Mouse (Mus musculus) neural tube, embryonic 15.5 days (tissue): ENCODE data around the gene Igsf11. TPM values are rescaled to one million over a fixed set of nuclear protein-coding genes. Genes with fewer than 3 reads are reported as not detected.
"Not testable (repeated sequence)": the region's sequence is repeated elsewhere in the genome, so short reads cannot be mapped to it uniquely, and the experiment has no call there.

Source experiments
- ATAC-seq: fragments of 200-750 bp; cut with Nextera tagmentation; 2 replicates; pipeline ENCODE4 v1.8.0; 2017; ENCODE audit warnings: mild to moderate bottlenecking, moderate TSS enrichment, moderate library complexity; ENCODE audit not compliant: low FRiP score
- H3K27ac ChIP-seq: fragments of 300-500 bp; sonication (generic); replicated peaks from 2 replicates; pipeline ENCODE4 v1.5.1; 2015; ENCODE audit warnings: mild to moderate bottlenecking, inconsistent platforms
- H3K27me3 ChIP-seq: fragments of 300-500 bp; sonication (generic); replicated peaks from 2 replicates; pipeline ENCODE4 v1.6.1; 2015; ENCODE audit warnings: inconsistent platforms
- H3K36me3 ChIP-seq: fragments of 300-500 bp; sonication (generic); 2 replicates; pipeline ENCODE4 v1.6.1; 2015; ENCODE audit warnings: inconsistent platforms
- H3K4me1 ChIP-seq: fragments of 300-500 bp; sonication (generic); 2 replicates; pipeline ENCODE4 v1.6.1; 2015; ENCODE audit warnings: inconsistent platforms
- H3K4me2 ChIP-seq: fragments of 300-500 bp; sonication (generic); 2 replicates; pipeline ENCODE4 v1.6.1; 2015; ENCODE audit warnings: inconsistent platforms, mild to moderate bottlenecking, moderate library complexity
- H3K4me3 ChIP-seq: fragments of 300-500 bp; sonication (generic); replicated peaks from 2 replicates; pipeline ENCODE4 v1.5.1; 2015; ENCODE audit warnings: mild to moderate bottlenecking, inconsistent platforms
- H3K9ac ChIP-seq: fragments of 300-500 bp; sonication (generic); replicated peaks from 2 replicates; pipeline ENCODE4 v1.6.1; 2015; ENCODE audit warnings: mild to moderate bottlenecking, inconsistent platforms
- H3K9me3 ChIP-seq: fragments of 300-500 bp; sonication (generic); replicated peaks from 2 replicates; pipeline ENCODE4 v1.6.1; 2016; ENCODE audit warnings: inconsistent platforms
- WGBS: fragments of 180-500 bp; shearing (Covaris S2); methylation state at CpG from one replicate; pipeline ENCODE4 v1.1.7; 2015; ENCODE audit warnings: mixed read lengths; 5-methylcytosine and 5-hydroxymethylcytosine counted together
- polyA plus RNA-seq: library from polyadenylated mRNA; unstranded; fragments of >200 nt; fragmentation: Nextera tagmentation; extraction: Ambion mirVana; gene quantifications from 2 replicates; pipeline ENCODE4 v1.2.1, GENCODE M21; 2015

Gene Igsf11
- polyA plus RNA-seq, 1 experiment from 2014 or later = 3.1 TPM

GRCm38 (mm10) chr16:38955296-38955695, 62.8 kb downstream of the Igsf11 start:
- Histone ChIP-seq H3K4me2 (no peak overlapping the region), H3K9ac (no peak overlapping the region), H3K9me3 (no peaks in the 10 kb centered on the region), H3K27ac (peak overlapping the region; percentile 2; the same call in 1 of the 2 replicates), H3K27me3 (no peaks in the 10 kb centered on the region), H3K4me3 (no peak overlapping the region), H3K4me1 (peaks cover 20% of the 10 kb centered on the region), H3K36me3 (no peaks in the 10 kb centered on the region)
- ATAC-seq = peak; percentile 81
- 56% methylated on average over 5 of the region's 5 CpGs for WGBS

DNA sequence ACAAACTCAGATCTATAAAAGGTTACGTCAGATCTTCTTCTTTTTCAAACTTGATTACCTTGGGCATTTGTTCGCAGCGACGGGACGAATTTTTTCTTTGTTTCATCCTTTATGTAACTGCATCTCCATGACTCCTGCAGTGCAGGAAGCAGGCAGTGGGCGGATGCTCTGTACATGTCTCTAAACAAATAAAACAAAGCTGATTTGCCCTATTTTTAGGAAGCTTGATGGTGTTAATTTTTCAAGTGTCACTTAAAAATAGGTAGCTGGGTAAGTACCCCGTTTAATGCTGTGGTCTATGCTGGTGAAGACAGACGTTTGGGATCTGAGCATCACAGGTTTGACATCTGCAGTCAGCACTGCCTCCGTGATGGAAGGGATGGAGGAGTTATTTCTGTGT, 66.3 kb downstream of the Igsf11 start:
- no peak overlapping the region for H3K4me3 ChIP-seq
- H3K27me3 ChIP-seq = no peaks in the 10 kb centered on the region
- 70% methylated on average over 9 of the region's 9 CpGs for WGBS
- no peak overlapping the region for H3K9ac ChIP-seq
- no peak overlapping the region for H3K4me2 ChIP-seq
- no peaks in the 10 kb centered on the region for H3K9me3 ChIP-seq
- H3K36me3 ChIP-seq = no peaks in the 10 kb centered on the region
- H3K4me1 ChIP-seq = peaks cover 18% of the 10 kb centered on the region
- H3K27ac ChIP-seq = no peak overlapping the region
- ATAC-seq = no peak

DNA sequence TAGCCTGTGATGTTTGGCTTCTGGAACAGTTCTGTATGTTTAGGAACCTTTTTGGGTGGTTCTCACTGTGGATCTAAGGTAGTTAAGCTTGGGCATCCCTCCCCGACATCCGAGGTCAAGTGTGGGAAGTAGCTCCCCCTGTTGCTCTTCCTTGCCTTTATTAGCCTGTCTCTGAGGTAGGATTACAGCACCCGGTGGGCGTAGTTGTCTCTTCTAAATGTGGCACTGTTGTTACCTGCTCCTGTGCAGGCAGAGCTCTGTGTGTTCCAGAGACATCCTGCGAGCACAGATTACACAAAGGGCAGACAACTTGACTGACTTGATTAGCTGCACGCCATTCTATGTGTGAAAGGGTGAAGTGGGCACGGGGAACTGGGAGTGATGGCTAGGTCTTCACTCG, 68.1 kb downstream of the Igsf11 start:
- Histone ChIP-seq H3K36me3 (no peaks in the 10 kb centered on the region), H3K27me3 (no peaks in the 10 kb centered on the region), H3K27ac (no peak overlapping the region), H3K9ac (no peak overlapping the region), H3K4me3 (no peak overlapping the region), H3K4me1 (peaks cover 11% of the 10 kb centered on the region; the same call in 1 of the 2 replicates), H3K4me2 (no peak overlapping the region), H3K9me3 (no peaks in the 10 kb centered on the region)
- ATAC-seq = no peak
- WGBS = 70% methylated on average over 8 of the region's 8 CpGs

DNA sequence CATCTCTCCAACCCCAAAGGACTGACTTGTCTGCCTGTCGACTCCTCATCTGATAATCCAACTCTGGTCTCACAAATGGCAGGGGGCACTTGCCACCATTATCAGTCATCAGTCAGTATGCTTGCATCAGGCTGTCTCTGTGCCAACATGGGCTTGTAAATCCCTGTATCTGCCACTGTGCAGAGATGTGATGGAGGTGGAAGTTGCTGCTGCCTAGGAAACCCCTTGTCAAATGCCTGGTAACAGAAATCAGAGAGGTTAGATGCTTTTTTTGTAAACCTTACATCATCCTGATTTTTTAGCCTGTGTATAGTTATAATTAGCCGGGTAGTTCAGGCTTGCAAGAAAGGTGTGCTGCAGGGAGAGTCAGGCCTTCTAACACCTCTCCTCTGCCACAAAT, 69.4 kb downstream of the Igsf11 start:
- Histone ChIP-seq H3K27ac (no peak overlapping the region), H3K4me3 (no peak overlapping the region), H3K4me1 (peaks cover 14% of the 10 kb centered on the region; the same call in 1 of the 2 replicates), H3K4me2 (no peak overlapping the region), H3K9me3 (no peaks in the 10 kb centered on the region), H3K9ac (no peak overlapping the region), H3K36me3 (no peaks in the 10 kb centered on the region), H3K27me3 (no peaks in the 10 kb centered on the region)
- WGBS = 87% methylated on average over 2 of the region's 2 CpGs
- no peak for ATAC-seq

DNA sequence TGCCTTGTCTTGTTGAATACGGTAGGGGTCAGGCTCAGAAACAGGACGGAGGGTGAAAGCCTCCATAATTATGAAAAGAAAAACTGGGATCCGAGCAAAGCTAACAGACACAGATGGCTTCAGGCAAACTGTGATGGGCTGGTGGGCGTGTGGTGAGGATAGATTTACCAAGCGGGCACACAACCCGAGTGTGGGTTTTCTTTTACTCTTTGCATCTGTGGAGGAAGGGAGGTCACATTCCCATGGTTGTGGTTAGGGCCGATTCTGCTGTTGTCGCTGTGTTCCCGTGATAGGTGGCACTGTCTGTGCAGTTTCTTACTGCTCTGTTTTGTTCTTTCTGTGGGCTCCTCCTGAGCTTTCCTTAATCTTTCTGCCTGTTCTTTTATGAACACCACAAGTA, 70.2 kb downstream of the Igsf11 start:
- no peak overlapping the region for H3K27ac ChIP-seq
- 65% methylated on average over 9 of the region's 9 CpGs for WGBS
- no peaks in the 10 kb centered on the region for H3K27me3 ChIP-seq
- no peak overlapping the region for H3K4me3 ChIP-seq
- peaks cover 14% of the 10 kb centered on the region; the same call in 1 of the 2 replicates for H3K4me1 ChIP-seq
- H3K4me2 ChIP-seq = no peak overlapping the region
- H3K9me3 ChIP-seq = no peaks in the 10 kb centered on the region
- no peak for ATAC-seq
- H3K9ac ChIP-seq = no peak overlapping the region
- no peaks in the 10 kb centered on the region for H3K36me3 ChIP-seq

DNA sequence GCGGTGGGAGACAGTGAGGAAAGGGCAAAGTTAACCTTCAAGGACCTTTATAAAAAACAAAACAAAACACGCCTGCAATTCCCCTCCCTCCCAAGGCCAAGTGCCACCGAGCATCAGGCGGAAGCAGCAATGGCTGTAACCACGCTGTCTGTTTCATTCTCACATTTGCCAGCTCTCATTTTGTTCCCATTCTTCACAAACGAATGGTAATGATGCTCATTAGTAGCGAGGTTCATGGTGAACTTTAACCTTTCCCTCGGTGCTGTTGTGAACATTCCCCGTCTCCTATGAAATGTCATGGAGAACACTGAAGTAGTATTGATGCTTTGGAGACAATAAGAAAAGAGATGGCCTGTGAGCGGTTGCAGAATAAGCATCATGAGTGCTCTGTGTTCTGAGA, 74.6 kb downstream of the Igsf11 start:
- ATAC-seq = no peak
- H3K36me3 ChIP-seq = no peaks in the 10 kb centered on the region
- WGBS = 76% methylated on average over 10 of the region's 10 CpGs
- no peak overlapping the region for H3K4me2 ChIP-seq
- H3K27ac ChIP-seq = no peak overlapping the region
- H3K9me3 ChIP-seq = no peaks in the 10 kb centered on the region
- H3K9ac ChIP-seq = no peak overlapping the region
- peaks cover 11% of the 10 kb centered on the region; the same call in 1 of the 2 replicates for H3K4me1 ChIP-seq
- no peak overlapping the region for H3K4me3 ChIP-seq
- no peaks in the 10 kb centered on the region for H3K27me3 ChIP-seq

- Histone ChIP-seq H3K4me2 (no peak overlapping the region), H3K4me3 (no peak overlapping the region), H3K36me3 (no peaks in the 10 kb centered on the region), H3K27me3 (no peaks in the 10 kb centered on the region), H3K4me1 (peaks cover 12% of the 10 kb centered on the region; the same call in 1 of the 2 replicates), H3K9ac (no peak overlapping the region), H3K9me3 (no peaks in the 10 kb centered on the region), H3K27ac (no peak overlapping the region)
- no peak for ATAC-seq
- WGBS = 80% methylated on average over 13 of the region's 13 CpGs
These were observed 83.7 kb downstream of the Igsf11 start for GRCm38 (mm10) chr16:38976151-38976550.

DNA sequence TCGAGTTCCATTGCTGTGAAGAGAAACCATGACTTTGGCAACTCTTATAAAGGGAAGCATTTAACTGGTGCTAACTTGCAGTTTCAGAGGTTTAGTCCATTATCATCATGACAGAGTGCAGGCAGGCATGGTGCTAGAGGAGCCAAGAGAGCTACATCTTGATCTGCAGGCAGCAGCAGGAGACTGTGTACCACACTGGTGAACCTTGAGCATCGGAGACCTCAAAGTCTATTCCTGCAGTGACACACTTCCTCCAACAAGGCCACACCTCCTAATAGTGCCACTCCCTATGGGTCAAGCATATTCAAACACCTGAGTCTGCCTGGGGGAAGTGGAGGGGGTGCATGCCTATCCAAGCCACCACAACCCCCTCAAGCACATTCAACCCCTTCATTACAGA, 86.1 kb downstream of the Igsf11 start:
- H3K9me3 ChIP-seq = no peaks in the 10 kb centered on the region
- no peaks in the 10 kb centered on the region for H3K36me3 ChIP-seq
- H3K27me3 ChIP-seq = no peaks in the 10 kb centered on the region
- no peak overlapping the region for H3K4me3 ChIP-seq
- 93% methylated on average over 2 of the region's 2 CpGs for WGBS
- H3K4me1 ChIP-seq = peaks cover 14% of the 10 kb centered on the region
- ATAC-seq = no peak
- H3K9ac ChIP-seq = no peak overlapping the region
- H3K27ac ChIP-seq = no peak overlapping the region
- H3K4me2 ChIP-seq = no peak overlapping the region

DNA sequence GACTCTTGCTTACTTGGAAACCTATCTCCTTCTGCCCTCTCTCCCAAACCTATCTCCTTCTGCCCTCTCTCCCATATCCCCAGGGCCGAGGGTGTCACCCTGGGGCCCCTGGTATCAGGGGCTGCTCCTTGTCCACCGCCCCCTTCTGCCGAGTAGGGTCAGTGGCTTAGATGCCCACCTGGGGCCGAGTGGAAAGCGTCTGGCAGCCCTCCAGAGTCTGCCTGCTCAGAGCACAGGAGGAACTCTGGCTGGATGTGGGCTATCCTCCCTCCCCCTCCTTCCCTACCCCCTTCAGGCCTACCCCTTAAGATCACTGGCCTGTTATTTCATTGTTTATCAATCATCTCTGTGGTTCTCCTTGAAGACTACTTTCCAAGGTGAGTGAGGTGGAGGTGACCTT, 88.1 kb downstream of the Igsf11 start:
- Histone ChIP-seq H3K4me2 (no peak overlapping the region), H3K4me1 (peaks cover 21% of the 10 kb centered on the region), H3K36me3 (no peaks in the 10 kb centered on the region), H3K9me3 (no peaks in the 10 kb centered on the region), H3K9ac (no peak overlapping the region), H3K27ac (no peak overlapping the region), H3K4me3 (no peak overlapping the region), H3K27me3 (no peaks in the 10 kb centered on the region)
- 46% methylated on average over 5 of the region's 5 CpGs for WGBS
- ATAC-seq = no peak

DNA sequence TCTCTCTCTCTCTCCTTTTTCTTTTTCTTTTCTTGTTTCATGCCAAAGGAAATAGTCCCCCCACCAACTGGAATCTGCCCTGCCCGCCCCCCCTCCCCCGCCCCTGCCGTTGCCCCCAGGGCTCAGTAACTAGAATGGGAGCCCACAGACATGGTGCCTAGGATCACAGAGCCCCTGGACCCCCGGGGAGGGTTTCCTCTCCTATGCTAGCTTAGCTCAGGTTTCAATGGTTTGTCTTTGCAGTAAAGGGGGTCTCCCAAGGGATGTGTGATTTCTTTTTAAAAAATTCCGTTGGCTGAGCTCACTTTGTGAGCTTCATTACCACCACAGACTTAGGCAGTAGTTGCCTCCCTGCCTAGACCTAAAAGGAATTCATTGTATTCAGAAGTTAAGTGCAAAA, 89.6 kb downstream of the Igsf11 start:
- no peaks in the 10 kb centered on the region for H3K36me3 ChIP-seq
- no peak overlapping the region for H3K9ac ChIP-seq
- H3K4me2 ChIP-seq = no peak overlapping the region
- 10% methylated on average over 5 of the region's 5 CpGs for WGBS
- H3K27me3 ChIP-seq = no peaks in the 10 kb centered on the region
- ATAC-seq = no peak
- peaks cover 18% of the 10 kb centered on the region for H3K4me1 ChIP-seq
- no peak overlapping the region for H3K4me3 ChIP-seq
- no peak overlapping the region for H3K27ac ChIP-seq
- H3K9me3 ChIP-seq = no peaks in the 10 kb centered on the region

GRCm38 (mm10) chr16:38982508-38983236, 90.2 kb downstream of the Igsf11 start:
- Histone ChIP-seq H3K9me3 (no peaks in the 10 kb centered on the region), H3K4me1 (peaks cover 18% of the 10 kb centered on the region), H3K9ac (no peak overlapping the region), H3K4me2 (no peak overlapping the region), H3K36me3 (no peaks in the 10 kb centered on the region), H3K27me3 (no peaks in the 10 kb centered on the region), H3K27ac (no peak overlapping the region), H3K4me3 (no peak overlapping the region)
- ATAC-seq = no peak
- whole genome bisulfite sequencing = 38% methylated on average over 12 of the region's 12 CpGs

DNA sequence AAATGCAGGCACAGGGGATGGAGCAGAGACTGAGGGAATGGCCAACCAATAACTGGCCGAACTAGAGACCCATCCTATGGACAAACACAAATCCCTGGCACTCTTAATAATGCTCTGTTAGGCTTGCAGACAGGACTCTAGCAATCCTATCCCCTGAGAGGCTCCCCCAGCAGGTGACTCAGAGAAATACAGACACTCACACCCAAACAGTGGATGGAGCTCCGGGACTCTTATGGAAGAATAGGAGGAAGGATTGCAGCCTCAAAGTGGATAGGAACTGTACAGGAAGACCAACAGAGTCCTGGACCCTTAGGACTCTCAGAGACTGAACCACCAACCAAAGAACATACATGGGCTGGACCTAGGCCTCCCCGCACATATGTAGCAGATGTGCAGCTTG, 91.4 kb downstream of the Igsf11 start:
- H3K27ac ChIP-seq, ATAC-seq: not testable (repeated sequence)
- 79% methylated on average over 3 of the region's 3 CpGs for WGBS

More for the DNA sequence above, 91.4 kb downstream of the Igsf11 start:
- H3K9ac ChIP-seq, H3K27me3 ChIP-seq, H3K4me3 ChIP-seq, H3K4me2 ChIP-seq, H3K36me3 ChIP-seq, H3K9me3 ChIP-seq: not testable (repeated sequence)
- peaks cover 18% of the 10 kb centered on the region for H3K4me1 ChIP-seq
